Mouse (Mus musculus) myocyte (in vitro differentiated cells): Measurements from ENCODE around the gene Chga. TPM values are rescaled to one million over a fixed set of nuclear protein-coding genes. Genes with fewer than 3 reads are reported as not detected.

Source experiments
- H3K27me3 ChIP-seq: one replicate; pipeline ENCODE4 v1.6.1; 2011; ENCODE audit not compliant: control insufficient read depth, insufficient read depth, insufficient read length
- H3K36me3 ChIP-seq: one replicate; pipeline ENCODE4 v1.6.1; 2011; ENCODE audit not compliant: control insufficient read depth, insufficient read depth
- H3K4me2 ChIP-seq: one replicate; pipeline ENCODE4 v1.6.1; 2011; ENCODE audit warnings: low read depth, control low read depth
- H3K4me3 ChIP-seq: one replicate; pipeline ENCODE4 v1.5.1; 2011; ENCODE audit warnings: mild to moderate bottlenecking, control low read depth, moderate library complexity
- H3K79me2 ChIP-seq: one replicate; pipeline ENCODE4 v1.6.1; 2011; ENCODE audit not compliant: control insufficient read depth, insufficient read depth
- H3ac ChIP-seq: one replicate; pipeline ENCODE4 v1.6.1; 2011; ENCODE audit not compliant: control insufficient read depth, insufficient read length
- CEBPB ChIP-seq: IDR thresholded peaks from 2 replicates; pipeline ENCODE4 v1.6.1; 2011; ENCODE audit warnings: mild to moderate bottlenecking, moderate library complexity; ENCODE audit not compliant: poor library complexity, insufficient read depth, severe bottlenecking
- E2F4 ChIP-seq: IDR thresholded peaks from one replicate; pipeline ENCODE4 v1.6.1; 2011; ENCODE audit warnings: mild to moderate bottlenecking, control low read depth, moderate library complexity; ENCODE audit not compliant: insufficient read depth
- MAX ChIP-seq: IDR thresholded peaks from one replicate; pipeline ENCODE4 v1.6.1; 2011; ENCODE audit warnings: low read depth, mild to moderate bottlenecking, control low read depth
- MYOD1 ChIP-seq, 3 experiments: IDR thresholded peaks; one replicate each; pipeline ENCODE4 v1.6.1; 2011; ENCODE audit warnings: control low read depth in 2 of 3, low read depth in 2 of 3, mild to moderate bottlenecking in 2 of 3, moderate library complexity in 1 of 3; ENCODE audit not compliant: insufficient read length in 2 of 3, control insufficient read depth in 1 of 3
- MYOG ChIP-seq, 3 experiments: IDR thresholded peaks; one replicate each; pipeline ENCODE4 v1.6.1; 2011; ENCODE audit warnings: control low read depth in 2 of 3, low read depth in 2 of 3, mild to moderate bottlenecking in 2 of 3; ENCODE audit not compliant: insufficient read length in 2 of 3, control insufficient read depth in 1 of 3, insufficient read depth in 1 of 3
- POLR2A ChIP-seq: IDR thresholded peaks from one replicate; pipeline ENCODE4 v1.6.1; 2011; ENCODE audit warnings: low read depth, mild to moderate bottlenecking, control low read depth, moderate library complexity; ENCODE audit not compliant: insufficient read length
- POLR2AphosphoS2 ChIP-seq: IDR thresholded peaks from one replicate; pipeline ENCODE4 v1.6.1; 2011; ENCODE audit warnings: low read depth, control low read depth; ENCODE audit not compliant: insufficient read length
- REST ChIP-seq: IDR thresholded peaks from one replicate; pipeline ENCODE4 v1.6.1; 2011; ENCODE audit warnings: mild to moderate bottlenecking, control low read depth, moderate library complexity; ENCODE audit not compliant: insufficient read depth, insufficient read length
- SRF ChIP-seq: IDR thresholded peaks from one replicate; pipeline ENCODE4 v1.6.1; 2011; ENCODE audit warnings: low read depth; ENCODE audit not compliant: control insufficient read depth, insufficient read length
- TCF12 ChIP-seq: IDR thresholded peaks from one replicate; pipeline ENCODE4 v1.6.1; 2011; ENCODE audit warnings: mild to moderate bottlenecking, control low read depth; ENCODE audit not compliant: poor library complexity, insufficient read depth, severe bottlenecking
- TCF3 ChIP-seq: IDR thresholded peaks from one replicate; pipeline ENCODE4 v1.6.1; 2011; ENCODE audit warnings: low read depth, control low read depth; ENCODE audit not compliant: insufficient read length
- USF1 ChIP-seq: IDR thresholded peaks from one replicate; pipeline ENCODE4 v1.6.1; 2011; ENCODE audit warnings: low read depth, mild to moderate bottlenecking, control low read depth, moderate library complexity
- polyA plus RNA-seq: library from polyadenylated mRNA; unstranded; fragments of >200 nt; fragmentation: generic; extraction: Trizol; gene quantifications from one replicate; pipeline ENCODE4 v1.2.1, GENCODE M21; 2012; ENCODE audit warnings: missing spikeins

Chga gene
- polyA plus RNA-seq, 1 experiment, result not detected

- H3K79me2 ChIP-seq, result no peaks in the 10 kb centered on the region
- H3K4me3 ChIP-seq, result no peak overlapping the region
- H3K4me2 ChIP-seq, result no peak overlapping the region
- no peak overlapping the region for H3ac ChIP-seq
- TF ChIP-seq USF1 (no peak), MAX (no peak), REST (no peak), SRF (no peak), MYOG (IDR thresholded peaks at IDR 0.05; ENCODE audit: control insufficient read depth in 1 of 3, insufficient read depth in 1 of 3, insufficient read length in 2 of 3, low read depth in 2 of 3) (no peak), TCF12 (no peak), CEBPB (no peak), E2F4 (no peak), TCF3 (no peak), POLR2AphosphoS2 (no peak), MYOD1 (IDR thresholded peaks at IDR 0.05; ENCODE audit: control insufficient read depth in 1 of 3, insufficient read length in 2 of 3, low read depth in 2 of 3) (no peak), POLR2A (no peak)
- H3K27me3 ChIP-seq, result no peaks in the 10 kb centered on the region
- no peaks in the 10 kb centered on the region for H3K36me3 ChIP-seq
Observed at GRCm38 (mm10) chr12:102598535-102598934, 43.8 kb downstream of the Chga start.

- no peak overlapping the region for H3K4me3 ChIP-seq
- no peaks in the 10 kb centered on the region for H3K36me3 ChIP-seq
- H3K79me2 ChIP-seq, result no peaks in the 10 kb centered on the region
- TF ChIP-seq TCF12, result no peak
- no peak for TF ChIP-seq USF1
- TF ChIP-seq E2F4, result no peak
- no peak for TF ChIP-seq TCF3
- no peak for TF ChIP-seq CEBPB
- TF ChIP-seq POLR2AphosphoS2, result no peak
- no peak for TF ChIP-seq SRF
- TF ChIP-seq MAX, result no peak
- no peak for TF ChIP-seq REST
- H3K4me2 ChIP-seq, result peak overlapping the region; percentile 16
- H3K27me3 ChIP-seq, result no peaks in the 10 kb centered on the region
- H3ac ChIP-seq, result no peak overlapping the region
Observed at GRCm38 (mm10) chr12:102599801-102600200, 45.0 kb downstream of the Chga start.

DNA sequence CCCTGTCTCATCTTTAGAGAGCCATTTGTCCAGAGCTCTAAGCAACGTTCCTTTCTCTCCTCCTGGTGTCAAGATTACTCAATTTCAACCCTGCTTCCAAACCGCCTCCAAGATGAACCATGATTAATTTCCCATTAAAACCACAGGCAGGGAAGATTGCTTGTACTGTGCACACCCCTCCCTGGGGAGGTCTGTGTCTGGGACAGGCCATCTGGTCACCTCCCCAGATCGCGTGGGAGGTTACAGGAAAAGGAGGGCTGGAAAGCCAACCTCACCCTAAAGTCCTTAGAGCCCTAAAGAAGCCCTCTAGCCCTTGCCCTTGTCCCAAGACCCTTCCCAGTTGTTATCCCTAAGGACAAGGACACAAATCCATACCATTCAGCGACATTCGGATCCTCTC is 45.6 kb downstream of the Chga start:
- H3K79me2 ChIP-seq, result no peaks in the 10 kb centered on the region
- TF ChIP-seq POLR2AphosphoS2 (no peak), MYOD1 (IDR thresholded peaks at IDR 0.05; ENCODE audit: control insufficient read depth in 1 of 3, insufficient read length in 2 of 3, low read depth in 2 of 3) (peak in 1 of 3 experiments; percentile 27), TCF3 (no peak), MYOG (IDR thresholded peaks at IDR 0.05; ENCODE audit: control insufficient read depth in 1 of 3, insufficient read depth in 1 of 3, insufficient read length in 2 of 3, low read depth in 2 of 3) (peak in 1 of 3 experiments; percentile 34), CEBPB (peak; percentile 63), TCF12 (no peak), REST (no peak), POLR2A (no peak)
- no peaks in the 10 kb centered on the region for H3K27me3 ChIP-seq
- H3K4me2 ChIP-seq, result peak overlapping the region; percentile 7
- no peak overlapping the region for H3ac ChIP-seq
- H3K4me3 ChIP-seq, result no peak overlapping the region
- H3K36me3 ChIP-seq, result no peaks in the 10 kb centered on the region

- Histone ChIP-seq H3K4me3 (no peak overlapping the region), H3K27me3 (no peaks in the 10 kb centered on the region), H3K4me2 (no peak overlapping the region), H3ac (no peak overlapping the region), H3K79me2 (no peaks in the 10 kb centered on the region), H3K36me3 (no peaks in the 10 kb centered on the region)
- TF ChIP-seq POLR2A (no peak), MYOD1 (IDR thresholded peaks at IDR 0.05; ENCODE audit: control insufficient read depth in 1 of 3, insufficient read length in 2 of 3, low read depth in 2 of 3) (no peak), MAX (no peak), USF1 (no peak), TCF12 (no peak), E2F4 (no peak), MYOG (IDR thresholded peaks at IDR 0.05; ENCODE audit: control insufficient read depth in 1 of 3, insufficient read depth in 1 of 3, insufficient read length in 2 of 3, low read depth in 2 of 3) (no peak), TCF3 (no peak), POLR2AphosphoS2 (no peak), SRF (no peak), CEBPB (no peak), REST (no peak)
Observed at GRCm38 (mm10) chr12:102601847-102602246, 47.1 kb downstream of the Chga start.
